Mouse (Mus musculus): Measurements from ENCODE around the gene Them7.

Gene Them7

DNA sequence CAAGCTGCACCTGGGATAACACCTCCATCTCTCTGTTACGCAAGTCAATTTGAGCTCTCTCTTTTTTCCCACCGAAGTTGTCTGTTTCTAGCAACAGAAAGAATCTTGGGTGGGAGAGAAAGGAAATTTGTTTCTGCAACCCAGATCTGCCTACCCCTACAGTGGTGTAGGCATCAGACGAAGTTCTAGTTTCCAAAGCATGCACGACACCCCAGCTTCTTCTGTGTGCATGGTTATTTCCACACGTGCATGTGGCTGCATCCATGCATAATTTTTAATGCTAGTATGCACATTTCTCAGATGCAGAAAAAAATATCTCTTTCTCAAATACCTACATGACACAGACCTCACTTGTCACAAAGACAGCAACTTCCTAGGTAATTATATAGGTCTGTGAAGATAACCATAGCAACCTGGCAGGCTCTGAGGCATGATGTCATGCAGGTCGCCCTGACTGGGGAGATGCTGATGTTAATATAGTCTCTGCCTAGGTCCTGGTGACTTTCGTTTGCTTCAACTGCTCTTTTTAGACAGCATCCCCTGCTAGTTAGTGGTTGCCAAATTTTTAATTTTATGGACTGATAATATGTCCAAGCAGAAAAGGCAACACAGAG lies 192.0 kb downstream of the Them7 start:
- no peak for DNase-seq (ENCODE audit: low read depth, low spot score)

DNA sequence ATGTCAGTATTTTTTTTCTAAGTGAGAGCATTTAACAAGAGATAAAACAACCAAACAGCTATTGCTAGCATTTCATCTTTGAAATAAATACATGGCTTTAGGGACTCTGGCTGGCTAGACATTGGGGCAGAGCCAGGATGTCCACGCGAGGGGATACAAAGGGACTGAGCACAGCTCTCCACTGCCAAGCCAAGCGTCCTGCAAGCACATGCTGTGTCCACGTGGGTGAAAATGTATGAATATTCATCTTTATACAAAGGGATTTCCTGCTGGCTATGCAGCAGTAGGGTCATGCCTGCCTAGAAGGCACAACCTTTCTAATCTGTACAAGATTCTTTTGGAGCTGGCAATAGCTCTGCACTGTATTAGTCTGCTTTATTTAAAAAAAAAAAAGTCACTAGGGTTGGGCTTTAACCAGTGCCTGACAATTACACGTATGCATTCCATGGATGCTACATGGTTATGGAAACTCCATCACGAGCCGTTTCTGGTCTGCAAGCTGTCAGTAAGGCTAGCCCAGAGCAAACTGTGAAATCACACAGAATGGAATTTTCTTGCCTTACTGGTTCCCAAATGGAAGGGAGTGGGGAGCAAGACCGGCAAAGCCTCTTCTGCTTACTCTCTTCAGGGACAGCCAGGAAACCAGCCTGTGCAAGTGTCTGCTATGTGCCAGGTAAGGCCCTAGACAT lies 192.7 kb downstream of the Them7 start:
- no peak for DNase-seq (ENCODE audit: low read depth, low spot score)

DNA sequence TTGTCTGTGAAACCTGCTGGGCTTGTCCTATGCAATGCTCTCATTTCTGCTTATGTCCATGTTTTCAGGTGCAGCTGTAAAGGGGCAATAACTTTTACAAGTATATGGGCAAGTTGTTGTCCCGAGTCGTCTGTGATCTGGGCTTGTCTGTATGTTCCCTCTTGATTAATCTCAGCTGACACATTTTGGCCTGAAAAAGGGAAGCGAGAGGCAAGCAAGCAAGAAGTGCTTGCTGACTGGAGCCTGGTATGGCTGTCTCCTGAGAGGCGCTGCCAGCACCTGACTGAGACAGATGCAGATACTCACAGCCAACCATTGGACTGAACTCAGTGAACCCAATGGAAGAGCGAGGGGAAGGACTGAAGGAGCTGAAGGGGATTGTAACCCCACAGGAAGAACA lies 193.5 kb downstream of the Them7 start:
- DNase-seq (ENCODE audit: low read depth, low spot score) = no peak

DNA sequence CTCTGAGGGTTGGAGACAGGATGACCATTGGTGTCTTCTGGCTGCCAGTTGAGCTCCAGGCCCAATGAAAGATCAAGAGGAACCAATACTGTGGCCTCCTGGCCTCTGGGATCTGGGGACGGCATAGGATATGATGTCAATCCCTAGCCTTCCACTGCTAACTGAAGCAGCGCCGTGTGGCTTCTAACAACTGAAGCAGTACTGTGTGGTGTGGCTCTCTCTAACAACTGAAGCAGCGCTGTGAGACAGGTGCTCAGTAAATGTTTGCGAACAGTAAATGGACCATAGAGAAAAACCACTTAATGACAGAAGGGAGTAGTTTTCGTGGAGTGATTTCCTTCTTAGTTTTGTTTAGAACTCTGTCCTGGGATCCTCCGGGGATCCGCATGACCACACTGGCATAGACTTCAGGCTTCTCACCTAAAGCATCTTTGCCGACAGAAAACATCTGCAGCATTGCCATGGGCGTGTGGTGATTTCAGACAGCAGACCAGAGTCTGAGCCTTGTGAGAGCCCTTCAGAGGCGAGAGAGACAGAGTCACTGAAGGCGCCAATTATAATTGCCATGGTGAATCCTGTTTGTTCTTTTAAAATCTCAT lies 194.6 kb downstream of the Them7 start:
- DNase-seq (ENCODE audit: low read depth, low spot score) = no peak

DNA sequence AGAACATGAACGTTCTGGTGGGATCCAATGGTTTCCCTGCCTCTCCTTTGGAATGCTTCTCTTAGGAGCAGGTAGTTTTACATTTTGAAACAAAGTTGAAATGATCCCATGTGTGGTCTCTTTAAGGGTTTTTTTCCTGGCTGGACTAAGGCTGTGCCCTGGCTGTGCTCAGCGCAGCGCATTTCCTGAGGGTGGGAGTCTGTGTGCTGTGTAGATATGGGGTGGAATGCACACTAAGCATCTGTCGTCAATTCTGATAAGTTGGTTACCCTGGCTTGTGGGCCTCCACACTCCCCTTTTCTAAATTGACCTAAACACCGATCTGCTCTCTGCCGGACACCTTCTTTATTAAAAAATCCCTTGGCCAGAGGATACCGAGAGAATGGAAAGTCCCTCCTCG lies 203.3 kb downstream of the Them7 start:
- DNase-seq (ENCODE audit: low read depth, low spot score) = no peak

DNA sequence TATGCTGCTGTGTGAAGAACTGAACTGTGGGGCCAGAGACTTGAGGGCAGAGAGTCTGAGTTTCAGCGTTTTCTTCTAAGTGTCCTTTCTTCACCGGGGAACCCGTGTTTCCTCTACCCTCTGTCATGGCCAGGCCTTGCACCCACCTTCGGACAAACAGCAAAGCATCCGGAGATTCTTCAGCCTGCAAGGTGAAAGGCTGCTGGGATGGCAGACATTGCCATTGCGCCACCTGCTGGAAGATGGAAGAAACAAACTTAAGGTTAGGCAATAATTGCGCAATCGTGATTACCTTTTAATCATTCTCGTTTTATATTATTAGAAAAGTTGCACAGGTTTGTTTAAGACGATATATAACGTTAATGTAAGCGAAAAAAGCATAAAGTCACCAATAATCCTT lies 203.9 kb downstream of the Them7 start:
- peak; percentile 45 for DNase-seq (ENCODE audit: low read depth, low spot score)

DNA sequence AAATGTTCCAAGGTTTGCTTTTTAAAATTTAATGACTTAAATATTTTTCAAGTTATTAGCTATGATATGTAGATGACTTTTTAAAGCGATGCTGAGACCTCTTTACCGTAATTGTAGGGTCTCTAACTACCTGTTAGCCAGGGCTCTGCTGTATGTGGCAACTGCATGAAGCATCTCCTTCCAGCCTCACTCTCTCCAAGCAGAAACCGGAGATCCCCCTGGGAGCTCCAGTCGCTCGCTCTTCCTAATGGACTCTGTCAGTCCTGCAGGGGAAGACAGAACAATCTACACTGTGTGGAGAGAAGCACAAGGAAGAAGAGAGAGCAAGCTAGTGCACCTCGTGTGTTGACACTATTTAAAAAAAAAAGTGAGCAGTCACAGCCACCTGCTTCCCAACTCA lies 204.3 kb downstream of the Them7 start:
- DNase-seq (ENCODE audit: low read depth, low spot score) = no peak

Data from retina, adult 2 months (tissue).